Mouse (Mus musculus) right cerebral cortex, postnatal 25 days (tissue): ENCODE measurements around the gene Prcd.
"Not testable (repeated sequence)": the region's sequence is repeated elsewhere in the genome, so short reads cannot be mapped to it uniquely, and the experiment has no call there.

Source experiments
- DNase-seq: peaks from one replicate; pipeline ENCODE4 v3.0.0; 2022

The Prcd gene

DNA sequence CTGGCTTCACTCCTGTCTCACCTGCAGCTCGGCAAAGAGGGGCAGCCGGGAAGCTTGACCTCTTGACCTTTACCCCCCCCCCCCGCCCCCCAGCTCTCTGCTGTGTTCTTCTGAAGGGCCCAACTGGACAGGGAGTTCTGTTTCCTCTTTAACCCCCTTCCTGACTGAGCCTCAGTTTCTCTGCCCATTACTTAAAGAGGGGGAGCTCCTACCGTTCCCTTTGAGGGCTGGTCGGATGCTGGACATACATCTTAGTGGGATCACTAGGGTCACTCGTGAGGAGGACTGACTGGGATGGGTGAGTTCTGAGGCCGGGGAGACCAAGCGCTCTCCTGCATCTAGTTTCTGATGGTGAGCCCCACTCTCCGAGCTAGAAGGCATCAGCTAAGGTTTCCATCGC is at the start of gene Prcd:
TSS of gene Prcd (plus strand) at position 301 of the 400 bp plus-strand sequence.
- DNase-seq, result no peak

DNA sequence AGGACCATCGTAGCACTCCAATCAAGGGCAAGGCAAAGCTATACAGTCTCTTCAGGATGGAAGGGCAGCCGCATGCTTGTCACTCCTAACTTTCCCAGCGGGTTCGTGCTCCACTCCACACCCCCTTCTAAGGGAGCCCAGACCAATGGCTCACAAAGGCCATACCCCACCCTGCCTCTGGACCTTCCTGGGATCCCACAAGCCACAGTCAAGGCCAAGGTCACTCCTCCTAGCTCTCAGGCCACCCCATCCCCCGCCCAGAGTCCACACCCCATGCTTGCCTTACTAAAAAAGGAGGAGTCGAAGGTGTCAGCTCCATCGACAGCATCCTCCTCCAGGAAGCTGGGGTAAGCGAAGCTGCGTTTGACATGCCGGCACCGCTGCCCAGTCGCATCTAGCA is 49.2 kb upstream of the Prcd start:
- DNase-seq, result no peak

DNA sequence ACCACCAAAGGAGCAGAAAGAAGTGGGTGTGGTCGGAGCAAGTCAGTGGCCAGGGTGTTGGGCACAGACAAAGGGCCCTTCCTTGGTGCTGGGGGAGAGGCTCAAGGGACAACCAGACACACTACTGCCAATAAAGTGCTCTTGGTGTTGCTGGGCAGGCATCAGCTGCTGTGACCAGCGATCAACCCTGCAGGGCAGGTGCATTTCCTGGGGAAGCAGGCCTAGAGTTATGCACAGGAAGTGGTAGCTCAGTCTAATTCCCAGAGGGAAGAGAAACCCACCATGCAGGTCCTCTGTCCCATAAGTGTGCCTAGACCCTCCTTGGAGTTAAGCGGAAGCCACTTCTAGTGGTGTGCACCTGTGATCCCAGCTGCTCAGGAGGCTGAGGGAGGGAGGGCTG is 45.6 kb upstream of the Prcd start:
- no peak for DNase-seq

DNA sequence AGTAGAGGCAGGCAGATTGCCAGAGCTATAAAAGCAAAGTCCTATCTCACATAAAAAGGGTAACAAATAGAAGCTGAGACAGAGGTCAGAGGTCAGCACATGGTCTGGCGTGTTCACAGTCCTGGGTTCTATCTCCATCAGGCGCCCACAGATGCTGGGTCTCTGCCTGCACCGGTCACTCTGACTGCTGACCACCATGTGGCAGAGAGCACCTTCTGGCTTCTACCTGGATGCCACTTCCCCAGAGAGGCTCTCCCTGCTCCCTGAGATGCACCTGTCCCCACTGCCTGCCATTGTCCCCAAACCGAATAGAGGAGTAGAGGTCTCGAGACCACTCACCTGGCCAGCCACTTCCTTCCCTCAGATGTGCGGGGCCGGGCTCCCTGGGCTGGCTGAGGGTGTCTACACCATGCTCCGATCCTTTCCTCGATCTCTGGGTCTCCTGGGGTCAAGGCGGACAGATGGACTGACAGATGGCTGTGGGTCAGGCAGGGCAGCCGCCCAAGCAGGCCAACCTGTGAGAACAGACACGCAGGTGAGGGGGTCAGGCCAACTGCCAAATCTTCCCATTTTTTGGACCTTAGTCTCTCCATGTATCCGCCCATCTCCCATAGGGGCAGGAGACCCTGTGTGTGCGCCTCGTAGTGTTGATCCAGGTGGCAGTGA is 43.2 kb upstream of the Prcd start:
- DNase-seq, result no peak

DNA sequence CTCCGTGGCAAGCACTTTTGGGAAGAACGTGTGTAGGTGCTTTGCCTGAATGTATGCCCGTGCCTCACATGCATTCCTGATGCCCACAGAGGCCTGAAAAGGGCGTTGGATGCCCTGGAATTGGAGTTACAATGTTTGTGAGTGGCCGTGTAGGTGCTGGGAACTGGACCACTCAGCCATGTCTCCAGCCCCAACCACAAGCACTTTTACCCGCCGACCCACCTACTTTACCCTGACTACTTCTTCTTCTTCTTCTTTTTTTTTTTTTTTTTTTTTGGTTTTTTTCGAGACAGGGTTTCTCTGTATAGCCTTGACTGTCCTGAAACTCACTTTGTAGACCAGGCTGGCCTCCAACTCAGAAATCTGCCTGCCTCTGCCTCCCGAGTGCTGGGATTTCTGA is 42.2 kb upstream of the Prcd start:
- DNase-seq, result not testable (repeated sequence)

DNA sequence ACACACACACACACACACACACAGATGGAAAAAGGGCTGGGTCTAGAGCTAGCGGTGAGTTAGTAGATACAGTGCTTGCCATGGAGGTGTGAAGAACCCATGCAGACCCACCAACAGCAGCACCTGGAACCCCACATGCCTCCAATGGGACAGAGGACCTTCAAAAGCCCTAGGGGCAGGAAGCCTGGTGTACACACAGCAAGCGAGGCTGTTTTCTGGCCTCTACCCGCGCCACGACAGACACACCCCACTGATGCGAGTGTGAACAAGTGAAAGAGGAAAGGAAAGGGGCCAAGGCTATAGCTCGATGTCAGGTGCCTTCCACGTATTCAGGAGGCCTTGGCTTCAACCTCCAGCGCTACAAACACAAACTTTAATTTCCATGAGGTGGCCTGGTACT is 41.5 kb upstream of the Prcd start:
- DNase-seq, result no peak

DNA sequence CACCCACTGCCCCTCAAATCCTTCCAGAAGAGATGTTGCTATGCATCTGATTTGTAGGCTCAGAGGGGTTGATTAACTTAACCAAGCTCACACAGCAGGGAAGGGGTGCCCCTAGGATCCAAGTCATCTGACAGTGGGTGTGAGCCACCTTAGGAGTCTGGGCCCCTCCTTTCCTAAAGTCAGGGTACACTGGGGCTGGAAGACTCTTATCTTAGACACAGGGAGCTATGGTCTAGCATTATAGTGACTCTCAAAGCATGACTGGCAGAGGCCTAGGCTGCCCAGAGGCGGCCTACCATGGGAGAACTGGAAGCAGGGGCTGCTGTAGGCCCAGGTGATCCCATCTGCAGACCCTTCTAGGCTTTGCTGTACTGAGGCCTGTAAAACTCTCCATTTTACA is 40.8 kb upstream of the Prcd start:
- no peak for DNase-seq

DNA sequence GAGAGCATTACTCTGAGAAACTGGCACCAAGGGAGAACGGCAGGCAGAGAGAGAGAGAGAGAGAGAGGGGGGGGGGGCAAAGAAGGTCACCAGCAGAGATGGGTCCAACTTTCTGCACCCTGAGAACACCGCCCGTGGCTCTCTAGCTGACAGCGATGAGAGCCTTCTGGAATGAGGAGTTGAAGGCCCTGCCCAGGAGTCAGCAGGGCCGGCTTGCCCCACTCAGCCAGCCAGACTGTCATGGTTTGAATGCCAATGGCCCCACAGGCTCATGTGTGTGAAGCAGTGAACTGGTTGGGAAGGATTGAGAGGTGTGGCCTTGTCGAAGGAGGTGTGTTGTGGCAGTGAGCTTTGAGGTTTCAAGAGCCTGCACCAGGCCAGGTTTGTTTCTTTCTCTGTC is 40.1 kb upstream of the Prcd start:
- DNase-seq, result no peak

DNA sequence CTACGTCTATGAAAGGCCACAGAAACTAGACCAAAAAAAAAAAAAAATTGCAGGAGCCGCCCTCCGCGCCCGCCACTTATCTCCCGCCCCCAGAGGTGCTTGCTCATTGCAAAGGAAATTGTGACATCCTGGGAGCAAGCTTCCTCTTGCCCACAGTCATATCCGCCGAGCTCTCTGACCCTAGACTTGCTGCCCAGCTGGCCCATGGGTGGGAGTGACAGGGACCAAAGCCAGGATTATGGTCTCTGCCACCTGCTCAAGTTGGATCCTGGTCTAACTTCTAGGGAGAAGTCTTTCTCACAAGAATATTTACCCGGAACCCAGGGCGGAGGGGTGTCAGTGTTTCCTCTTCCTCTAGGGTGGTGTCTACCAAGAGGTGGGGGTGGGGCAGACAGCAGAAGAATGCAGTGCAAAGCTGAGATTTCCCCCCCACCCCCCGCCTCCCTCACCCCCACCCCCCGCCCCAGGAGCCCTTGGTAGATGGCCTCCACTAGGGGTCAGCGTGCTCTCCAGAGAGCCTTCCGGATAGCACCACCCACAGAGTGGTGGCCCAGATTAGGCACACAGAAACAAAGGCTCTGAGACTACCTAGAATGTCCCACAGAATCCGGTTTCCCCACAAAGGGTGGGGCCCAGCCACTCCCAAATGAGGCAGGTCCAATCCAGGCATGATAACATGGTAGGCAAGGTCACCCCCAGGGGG is 37.4 kb upstream of the Prcd start:
- DNase-seq, result no peak

DNA sequence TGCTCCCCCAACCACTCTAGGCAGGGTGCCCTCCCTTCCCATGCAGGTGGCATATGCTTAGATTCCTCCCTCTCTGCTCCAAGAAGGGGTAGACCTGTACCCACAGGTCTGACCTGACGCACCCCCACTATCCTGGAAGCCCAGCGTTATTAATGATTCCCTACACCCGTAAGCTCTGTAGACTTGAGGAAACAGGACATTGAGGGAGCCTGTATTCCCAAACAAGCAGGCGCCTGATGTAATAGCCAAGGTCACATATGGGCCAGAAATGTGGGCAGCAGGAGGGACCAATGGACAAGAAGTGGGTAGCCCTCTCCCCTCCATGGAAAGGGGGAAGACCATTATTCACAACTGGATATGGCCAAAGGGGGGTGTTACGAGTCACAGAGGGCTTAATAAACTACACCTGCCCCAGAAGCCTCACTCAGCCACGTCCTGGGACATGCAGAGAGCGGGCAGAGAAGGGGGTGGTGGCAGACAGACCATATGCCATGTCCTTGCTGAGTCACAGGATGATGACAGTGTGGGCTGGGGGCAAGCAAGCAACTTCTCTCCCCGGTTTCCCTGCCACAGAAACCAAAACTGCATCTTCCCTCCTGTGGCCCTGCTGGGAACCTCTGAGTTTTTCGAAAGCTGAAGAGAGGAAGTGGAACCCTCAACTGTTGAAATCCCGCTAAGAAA is 36.8 kb upstream of the Prcd start:
- no peak for DNase-seq

DNA sequence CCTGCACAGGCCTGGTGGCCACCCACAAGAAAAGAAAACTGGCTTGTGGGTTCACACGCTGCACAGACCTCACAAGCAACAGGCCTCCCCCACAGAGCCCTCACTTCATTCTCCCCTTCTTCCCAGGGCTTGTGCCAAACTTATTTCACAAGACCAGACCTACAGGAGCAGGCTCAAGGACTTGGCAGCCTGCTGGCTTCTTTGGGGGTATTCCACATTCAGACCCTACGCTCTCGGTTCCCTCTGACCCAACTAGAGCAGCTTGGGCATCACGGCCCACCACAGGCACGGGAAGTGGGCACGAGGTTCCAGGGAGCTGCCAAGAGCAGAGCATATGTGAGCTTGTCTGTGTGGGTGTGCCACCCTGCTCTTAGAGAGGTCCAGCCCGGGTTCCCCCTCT is 35.7 kb upstream of the Prcd start:
- DNase-seq, result no peak

DNA sequence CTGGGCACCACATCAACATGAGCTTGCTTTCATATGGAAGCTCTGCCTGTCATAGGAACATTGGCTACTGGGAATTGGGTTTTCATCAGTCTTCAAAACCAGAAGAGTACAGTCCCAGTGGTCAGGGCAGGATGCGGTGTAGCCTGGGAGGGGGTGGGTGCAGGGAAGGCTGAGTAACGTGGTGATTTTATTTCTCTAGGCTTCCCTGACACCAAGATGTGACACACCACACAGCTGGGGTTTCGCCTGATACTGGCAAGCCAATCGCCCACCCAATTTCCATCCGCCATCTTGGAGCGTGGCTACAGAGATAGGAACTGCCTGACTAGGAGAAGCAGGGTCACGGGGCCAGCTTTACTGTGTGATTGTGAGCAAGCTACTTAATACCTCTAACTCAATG is 34.7 kb upstream of the Prcd start:
- DNase-seq, result no peak

DNA sequence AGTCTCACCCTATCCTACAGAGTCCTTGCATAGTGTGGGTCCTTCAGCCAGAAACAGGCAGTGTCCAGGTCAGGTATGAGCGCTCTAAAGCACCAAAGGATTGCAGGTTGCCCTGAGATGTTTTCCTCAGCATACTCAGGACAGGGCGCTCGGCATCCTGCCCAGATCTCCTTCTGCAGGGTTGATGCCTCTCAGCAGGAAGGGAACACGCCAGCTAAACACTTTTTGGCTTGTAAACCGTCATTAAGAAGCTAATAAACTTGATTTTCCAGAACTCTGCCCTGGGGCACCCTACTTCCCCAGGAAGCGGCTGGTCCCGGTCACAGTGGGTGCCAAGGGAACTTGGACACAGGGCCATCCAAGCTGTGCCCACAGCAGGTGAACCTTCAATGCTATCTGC is 34.2 kb upstream of the Prcd start:
- no peak for DNase-seq

DNA sequence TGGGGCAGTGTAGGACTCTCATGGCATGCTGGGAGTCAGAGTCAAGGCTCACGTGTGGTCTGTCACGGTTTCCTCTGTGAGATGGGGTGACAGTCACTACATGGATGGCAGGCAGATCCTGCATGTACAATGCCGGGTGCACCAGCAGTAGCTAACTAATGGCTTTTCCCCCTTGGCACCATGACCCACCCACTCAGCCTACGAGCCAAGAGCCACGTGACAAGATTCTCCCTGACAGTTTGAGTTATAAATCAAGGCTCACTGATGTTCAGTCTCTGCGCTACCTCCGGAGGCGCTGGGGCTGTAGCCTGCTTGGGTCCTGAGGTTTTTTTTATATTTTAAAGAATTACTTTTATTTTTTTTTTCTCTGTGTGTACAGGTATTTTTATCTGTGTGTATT is 33.8 kb upstream of the Prcd start:
- no peak for DNase-seq

DNA sequence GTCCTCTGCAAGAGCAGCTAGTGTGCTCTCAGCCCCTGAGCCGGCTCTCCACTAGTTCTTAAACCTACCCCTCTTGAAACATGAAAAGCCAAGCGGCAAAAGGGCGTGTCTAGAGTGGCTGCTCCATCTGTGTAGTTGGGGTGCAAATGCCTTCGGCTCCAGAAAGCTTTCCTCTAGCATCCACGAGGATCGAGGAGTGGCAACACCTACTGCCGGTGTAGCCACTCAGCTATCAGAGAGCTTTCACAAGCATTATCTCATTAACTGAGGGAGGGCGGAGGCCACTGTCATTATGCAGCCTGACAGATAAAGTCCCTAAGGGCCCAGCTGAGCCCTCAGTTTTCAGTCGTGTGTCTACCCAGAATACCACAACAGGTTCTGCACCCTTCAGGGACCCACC is 33.3 kb upstream of the Prcd start:
- DNase-seq, result no peak

DNA sequence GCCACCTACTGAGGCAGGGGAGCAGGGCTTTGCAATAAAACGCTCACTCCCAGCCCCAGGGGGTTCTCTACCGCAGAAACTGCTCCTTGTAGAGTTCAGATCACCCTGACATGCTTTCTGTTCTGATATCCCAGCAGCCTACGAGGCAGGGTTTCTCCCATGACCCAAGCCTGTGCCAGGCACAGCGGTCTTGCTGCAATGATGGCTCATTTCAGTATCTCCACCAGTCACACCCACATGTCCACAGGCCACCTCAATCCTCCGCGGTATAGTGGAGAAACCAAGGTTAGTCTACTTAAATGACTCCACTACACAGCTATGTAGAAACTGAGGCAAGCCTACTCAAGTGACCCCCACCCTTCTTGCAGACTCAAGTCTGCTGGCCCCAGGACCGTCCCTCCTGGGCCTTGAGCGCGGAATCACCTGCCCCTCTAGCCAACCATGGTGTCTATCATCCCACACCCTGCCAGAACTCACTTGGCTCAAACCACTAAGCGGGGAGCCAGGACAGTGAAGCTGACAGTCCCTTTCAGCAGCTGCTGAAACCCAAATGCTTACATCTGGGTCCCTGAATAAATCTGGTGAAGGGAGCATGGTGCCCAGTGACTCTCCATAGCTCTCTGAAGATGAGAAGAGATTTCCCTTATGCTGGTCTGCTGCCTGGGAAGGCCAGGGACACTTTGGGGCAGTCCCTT is 32.6 kb upstream of the Prcd start:
- no peak for DNase-seq

DNA sequence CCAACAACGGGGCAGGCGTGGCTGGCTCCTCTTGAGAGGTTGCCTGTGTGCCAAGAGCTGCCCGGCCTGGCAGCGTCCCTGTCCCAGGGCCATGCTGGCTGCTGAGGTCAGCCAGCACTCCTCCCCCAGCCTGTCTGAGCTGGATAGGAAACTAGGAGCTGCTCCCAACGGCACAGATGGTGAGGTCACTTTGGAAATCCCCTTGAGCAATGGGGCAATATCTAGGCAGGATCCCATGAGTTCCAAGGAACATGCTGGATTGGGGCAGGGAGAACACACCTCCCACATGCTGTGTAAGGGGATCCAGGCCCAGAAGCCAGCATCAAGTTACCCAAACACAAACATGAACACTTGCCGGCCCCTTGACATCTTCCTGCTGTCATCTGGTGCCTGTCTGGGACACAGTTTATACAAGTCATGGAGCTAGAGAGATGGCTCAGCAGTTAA is 32.1 kb upstream of the Prcd start:
- no peak for DNase-seq

DNA sequence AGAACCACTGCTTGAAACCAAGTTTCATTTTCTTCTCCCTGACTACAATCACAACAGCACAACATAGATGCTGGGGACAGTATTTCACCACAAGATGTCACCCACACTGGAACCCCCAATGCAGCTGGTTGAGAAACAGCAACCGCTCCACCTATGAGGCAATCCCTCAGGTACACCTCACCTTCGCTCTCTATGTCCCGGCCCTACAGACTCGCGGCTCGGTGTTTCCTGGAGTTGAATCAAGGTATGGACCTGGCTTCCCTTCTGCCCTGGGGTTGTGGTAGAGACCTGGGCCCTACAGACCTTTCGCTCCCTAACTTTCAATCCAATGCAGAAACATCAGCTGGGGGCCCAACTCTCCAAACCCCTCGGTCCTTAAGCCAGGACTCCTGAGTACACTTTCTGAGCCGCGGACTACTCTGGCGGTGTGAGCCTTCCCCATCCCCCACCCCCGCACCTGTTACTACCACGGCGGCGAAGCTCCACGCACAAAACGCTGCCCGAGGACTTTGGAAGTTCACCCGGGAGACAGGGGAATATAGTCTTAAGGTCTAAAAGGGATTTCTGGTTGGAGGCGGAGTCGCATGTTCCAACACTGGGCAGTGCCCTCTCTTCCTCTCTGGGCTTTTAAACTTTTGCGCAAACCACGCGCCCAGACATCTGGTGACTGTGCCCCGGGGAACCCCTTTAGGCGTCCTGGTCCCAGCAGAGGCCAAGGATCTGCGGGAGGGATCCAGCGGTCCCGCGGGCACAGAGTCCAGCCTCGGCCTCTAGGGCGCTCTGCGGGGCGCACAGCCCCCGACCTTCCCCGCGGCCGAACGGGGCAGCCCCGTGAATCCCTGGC is 29.8 kb upstream of the Prcd start:
- DNase-seq, result no peak

DNA sequence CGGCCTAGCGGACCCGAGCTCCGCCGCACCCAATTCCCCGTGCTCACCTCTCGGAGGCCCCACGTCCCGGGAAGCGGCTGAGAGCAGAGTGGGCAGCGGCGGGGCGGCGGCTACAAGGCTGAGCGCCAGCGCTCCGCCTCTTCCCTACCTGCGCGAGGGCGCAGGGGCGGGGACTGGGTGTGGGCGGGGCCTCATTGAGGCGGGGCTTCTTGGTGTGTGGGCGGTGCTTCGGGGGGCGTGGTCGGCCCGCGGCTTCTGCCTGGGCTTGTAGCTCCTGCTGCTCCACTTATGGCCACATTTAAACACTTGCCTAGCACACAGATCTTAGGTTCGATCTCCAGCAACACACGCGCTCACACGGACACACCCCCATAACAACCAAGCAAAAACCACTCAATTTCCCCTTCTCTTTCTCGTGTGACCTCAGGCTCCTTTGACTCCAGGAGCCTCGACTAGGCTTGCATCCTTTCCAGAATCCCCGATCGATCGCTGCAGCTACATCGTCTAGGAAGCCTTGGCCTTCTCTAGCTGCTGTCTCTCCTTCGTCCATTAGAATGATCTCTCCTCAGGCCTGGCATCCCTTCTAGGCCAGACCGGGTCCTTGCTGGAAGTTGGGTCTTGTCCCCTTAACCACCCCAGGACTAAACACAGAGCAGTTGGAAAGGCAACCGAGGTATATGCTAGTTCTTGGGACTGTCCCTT is 29.1 kb upstream of the Prcd start:
- peak; percentile 33 for DNase-seq

DNA sequence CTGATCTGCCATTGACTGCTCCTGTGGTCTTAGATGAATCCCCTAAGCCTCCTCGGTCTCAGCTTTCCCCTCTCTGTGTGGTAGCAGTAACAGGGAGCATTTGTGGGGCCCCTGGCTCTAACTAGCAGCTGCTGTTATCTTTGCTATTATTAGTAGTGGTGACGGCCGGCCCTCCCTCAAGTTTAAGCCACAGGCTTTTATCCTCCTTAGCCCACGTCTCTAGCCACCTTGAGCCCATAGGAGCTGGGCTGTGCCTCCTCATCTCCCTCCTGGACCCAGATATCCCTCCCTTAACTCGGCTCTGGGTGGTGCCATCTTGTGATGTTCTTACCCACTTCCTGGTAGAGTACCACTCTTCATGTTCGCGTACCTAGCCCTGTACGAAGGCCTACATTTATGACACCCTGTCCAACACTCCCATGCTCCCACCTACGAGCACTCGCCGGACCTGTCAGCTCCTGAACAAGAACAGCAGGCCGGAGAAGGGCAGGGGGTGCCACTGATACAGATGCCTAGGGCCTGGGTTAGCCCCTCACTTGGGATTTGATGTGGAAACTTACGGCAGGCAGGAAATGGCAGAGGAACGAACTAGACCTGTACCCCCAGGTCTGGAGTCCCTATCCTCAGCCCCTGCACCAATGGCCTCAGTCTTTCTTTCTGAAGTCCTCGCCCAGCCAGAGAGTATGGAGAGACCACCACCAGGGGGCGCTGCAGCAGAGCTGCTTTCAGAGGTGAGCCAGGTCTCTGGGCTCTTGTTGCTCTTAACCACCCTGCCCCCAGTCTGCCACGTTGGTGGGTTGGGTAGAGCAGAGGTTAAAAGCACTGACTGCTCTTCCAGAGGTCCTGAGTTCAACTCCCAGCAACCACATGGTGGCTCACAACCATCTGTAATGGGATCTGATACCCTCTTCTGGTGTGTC is 28.0 kb upstream of the Prcd start:
- no peak for DNase-seq
